Mouse (Mus musculus): ENCODE measurements around the gene Cdk13.

Cdk13 gene

DNA sequence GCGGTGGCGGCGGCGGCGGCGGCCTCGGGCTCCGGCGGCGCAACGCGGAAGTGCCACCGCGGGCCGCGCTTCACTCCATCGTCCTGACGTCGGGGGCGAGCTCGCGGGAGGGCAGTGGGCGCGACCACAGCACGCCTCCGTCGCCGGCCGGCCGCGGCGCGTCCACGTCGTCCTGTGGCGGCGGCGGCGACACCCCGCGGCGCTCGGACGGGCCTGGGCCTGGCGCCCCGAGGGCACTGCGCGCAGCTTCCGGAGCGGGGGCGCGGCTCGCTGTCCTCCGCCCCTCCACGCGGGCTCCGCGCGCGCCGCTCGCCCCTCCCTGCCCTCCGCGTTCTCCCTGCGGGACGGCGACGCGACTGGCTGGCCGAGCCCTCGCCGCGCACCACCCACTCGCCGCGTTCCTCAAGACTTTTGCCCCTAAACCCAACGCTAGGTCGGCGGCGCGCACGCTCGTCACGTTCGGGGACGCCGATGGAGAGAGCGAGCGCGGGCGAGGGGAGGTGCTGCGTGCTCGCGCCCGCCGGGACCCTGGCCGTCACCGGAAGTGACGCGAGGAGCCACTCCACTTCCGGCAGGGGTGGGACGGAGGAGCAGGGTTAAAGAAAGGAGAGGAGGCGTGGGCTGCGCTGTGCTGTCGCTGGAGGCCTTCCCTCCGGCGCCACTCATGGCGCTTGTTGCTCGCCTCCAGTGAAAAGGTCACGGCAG is at the start of gene Cdk13:
Gene Cdk13, minus strand, starts transcription at position 189 of the 705 bp plus-strand sequence.
- DNase-seq, result peak; percentile 100

DNA sequence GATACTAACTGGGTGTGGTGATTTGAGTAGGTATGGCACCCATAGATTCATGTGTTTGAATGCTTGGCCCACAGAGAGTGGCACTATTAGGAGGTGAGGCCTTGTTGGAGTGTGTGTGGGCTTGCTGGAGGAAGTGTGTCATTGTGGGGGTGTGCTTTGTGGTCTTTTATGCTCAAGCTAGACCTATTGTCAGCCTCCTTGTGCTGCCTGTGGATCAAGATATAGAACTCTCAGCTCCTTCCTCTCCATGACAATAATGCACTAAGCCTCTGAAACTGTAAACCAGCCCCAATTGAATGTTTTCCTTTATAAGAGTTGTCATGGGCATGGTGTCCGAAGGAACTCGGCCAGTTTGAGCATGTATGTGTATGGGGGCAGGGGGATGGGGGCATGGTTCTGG is 38.4 kb upstream of the Cdk13 start:
- no peak for DNase-seq

DNA sequence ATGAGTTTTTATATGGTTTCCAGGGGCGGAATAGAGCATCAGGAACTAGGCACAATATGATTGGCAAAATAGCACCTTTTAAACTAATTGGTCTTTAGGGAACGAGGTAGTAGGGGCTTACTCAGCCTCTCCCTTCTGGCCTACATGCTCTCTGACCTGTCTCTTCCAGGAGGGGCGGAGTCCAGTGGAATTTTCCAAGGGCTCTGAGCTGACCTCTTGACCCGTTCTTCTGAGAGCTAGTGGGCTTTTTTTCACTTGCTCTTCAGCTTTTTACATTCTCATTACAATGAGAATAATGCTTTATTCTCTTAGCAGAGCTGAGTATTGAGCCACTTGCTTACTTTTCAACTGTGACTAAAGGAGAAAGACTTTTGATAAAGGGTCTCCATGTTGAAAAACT is 37.9 kb upstream of the Cdk13 start:
- DNase-seq, result no peak

DNA sequence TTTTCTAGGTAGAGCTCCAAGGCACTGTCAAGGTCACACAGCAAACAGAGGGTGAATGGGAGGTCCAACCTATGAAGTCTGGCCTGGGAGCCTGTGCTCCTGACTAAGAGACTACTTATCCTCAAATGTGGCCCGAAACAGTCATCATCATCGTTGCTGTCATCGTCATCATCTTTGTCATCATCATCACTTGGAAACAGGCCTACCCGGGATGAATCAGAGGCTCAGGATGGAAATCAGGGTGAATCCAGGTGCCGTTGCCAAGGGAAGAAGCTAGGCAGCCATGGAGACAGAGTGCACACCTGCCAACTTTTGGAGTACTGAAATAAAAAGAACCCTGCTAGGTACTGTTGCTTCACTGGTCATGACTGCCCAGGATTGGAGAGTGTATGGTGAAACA is 34.2 kb upstream of the Cdk13 start:
- DNase-seq, result no peak

DNA sequence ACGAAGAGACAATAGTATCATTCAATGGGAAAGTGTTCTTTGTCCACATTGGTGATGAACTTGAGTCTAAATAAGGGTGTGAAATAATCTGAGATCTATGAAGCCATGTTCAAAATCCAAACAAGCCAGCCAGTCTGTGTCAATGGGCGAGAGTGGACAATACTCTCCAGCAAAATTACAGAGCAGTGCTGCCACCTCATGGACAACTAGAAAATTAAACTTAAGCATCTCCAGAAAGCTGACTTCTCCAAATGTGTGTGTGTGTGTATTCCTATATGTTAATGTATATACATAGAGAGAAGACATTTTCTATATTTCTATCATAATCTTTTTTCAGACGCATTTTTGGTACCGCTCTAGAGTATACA is 33.6 kb upstream of the Cdk13 start:
- DNase-seq, result peak; percentile 72

DNA sequence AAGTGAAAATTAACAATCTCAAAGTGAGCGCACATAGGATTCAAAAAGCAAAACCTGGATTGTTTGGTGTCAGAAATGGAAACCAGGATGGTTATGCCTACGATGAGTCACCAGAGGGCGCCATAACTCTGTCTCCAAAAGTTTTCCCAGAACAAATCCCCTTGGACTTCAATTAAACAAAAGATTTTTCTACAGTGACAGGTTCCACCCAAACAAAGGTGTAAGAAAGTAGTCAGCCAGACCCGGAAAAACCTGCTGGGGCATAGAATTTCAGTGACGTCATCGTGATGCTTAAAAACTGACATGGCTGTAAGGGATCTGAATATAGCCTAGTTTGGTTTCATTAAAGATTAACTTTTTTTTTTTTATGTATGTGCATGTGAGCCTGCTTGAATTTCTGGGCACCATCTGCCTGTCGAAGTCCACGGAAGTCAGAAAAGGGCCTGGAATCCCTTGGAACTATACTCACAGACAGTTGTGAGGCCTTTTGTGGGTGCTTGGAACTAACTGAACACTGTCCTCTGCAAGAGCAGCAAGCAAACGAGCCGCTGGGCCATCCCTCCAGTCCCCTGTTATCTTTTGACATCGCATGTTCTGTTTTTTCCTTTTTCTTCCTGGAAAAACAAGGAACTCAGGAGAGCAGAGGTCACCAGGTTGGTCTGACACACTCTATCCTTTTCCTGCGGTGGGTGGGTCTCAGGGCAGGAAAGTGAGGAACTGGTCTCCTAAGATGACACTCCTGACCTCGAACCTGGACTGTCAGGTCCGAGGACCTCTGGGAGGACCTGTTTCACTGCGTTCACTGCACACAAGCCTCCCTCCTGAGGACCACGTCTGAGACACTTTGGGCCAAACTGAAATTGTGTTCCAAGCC is 33.0 kb upstream of the Cdk13 start:
- DNase-seq, result peak; percentile 39

DNA sequence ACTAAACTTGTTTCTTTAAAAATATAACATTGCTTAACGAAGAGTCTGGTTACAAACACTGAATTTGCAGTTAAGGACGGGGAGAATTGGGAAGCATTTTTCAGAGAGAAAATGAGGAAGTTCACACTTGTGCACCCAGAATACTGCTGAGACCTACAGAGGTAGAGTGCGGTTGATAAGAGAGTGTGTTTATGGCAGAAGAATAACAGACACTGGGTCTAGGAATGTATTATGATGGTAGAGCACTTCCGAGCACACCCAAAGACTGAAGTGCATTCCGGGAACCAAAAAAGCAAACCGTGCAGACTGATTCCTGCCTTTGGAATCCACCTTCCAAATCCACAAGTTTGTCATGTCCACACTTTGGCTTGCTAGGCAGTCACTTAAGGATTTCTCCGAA is 31.9 kb upstream of the Cdk13 start:
- DNase-seq, result no peak

DNA sequence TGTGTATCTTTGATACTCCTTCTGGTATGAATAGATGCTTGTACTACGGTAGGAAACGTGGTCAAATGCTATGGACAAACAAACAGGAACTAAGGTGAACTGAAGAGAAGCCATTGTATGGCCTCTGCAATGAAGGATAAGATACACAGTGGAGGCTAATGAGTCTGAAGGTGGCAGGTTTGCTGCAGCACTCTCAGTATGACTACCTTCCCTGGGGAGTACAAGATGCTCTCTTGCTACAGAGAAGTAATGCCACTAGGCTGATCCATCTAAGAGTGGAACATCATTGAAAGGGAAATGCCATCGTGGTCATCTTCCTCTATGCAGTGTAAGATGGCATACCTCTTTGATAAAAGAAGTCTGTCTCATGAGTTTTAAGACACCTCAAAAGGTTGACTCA is 28.0 kb upstream of the Cdk13 start:
- no peak for DNase-seq

DNA sequence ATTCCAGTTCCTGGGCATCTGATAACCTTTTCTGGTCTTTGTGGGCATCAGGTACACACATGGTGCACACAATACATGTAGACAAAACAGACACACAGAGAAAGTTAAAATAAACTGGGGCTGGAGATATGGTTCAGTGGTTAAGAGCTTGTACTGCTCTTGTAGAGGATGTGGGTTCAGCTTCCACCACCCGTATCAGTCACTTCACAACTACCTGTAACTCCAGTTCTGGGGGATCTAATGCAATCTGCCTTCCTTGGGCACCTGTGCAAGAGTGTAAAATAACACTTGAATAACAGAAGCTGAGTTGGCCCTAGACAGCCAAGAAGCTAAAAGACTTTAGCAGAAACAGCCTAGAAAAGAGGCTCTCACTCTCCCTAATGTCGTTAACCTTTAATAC is 12.3 kb upstream of the Cdk13 start:
- no peak for DNase-seq

DNA sequence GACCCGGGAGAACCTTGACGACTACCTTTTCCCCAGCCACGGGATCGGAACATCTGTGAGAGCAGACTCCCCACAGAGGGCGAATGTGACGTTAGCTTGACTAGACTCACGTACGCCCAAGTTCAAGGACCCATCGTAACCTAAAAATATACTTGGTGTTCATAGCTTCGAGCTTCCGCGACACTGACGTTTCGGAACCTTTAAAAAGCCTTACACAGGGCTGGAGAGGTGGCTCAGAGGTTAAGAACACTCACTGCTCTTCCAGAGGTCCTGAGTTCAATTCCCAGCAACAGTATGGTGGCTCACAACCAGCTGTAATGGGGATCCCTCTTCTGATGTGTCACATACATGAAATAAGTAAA is 698 bp upstream of the Cdk13 start:
- no peak for DNase-seq

DNA sequence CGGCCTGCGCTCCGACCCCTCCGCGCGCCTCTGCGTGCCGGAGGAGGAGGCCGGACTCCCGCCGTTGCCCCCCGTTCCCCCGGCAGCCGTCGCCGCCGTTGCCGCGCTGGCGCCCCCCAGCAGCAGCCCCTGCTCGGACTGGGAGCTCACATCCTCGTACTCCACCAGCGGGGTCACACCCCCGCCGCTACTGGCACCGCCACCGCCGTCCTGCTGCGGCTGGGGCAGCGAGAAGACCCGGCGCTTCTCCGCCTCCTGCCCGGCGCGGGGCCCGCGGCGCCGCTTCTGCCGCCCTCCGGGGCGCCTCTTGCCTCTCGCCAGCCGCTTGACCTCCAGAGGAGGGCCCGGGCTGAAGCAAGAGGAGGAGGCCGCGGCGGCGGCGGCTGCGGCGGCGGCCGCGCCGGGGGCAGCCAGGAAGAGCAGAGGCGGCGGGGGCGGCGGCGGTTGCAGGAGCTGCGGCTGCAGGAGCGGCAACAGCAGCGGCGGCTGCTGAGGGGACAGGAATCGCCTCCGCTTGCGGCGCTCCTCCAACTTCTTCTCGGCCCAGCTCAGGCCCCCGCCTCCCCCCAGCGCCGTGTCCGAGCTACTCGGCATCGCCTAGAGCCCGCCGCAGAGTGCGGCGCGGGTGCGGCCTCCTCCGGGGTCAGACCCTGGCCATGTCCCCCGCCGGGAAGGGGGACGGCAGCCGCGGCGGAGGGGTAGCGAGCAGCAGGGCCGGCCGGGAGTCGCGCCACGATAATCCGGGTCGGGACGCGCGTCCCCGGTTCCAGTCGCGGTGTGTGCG is 647 bp downstream of the Cdk13 start:
- peak; percentile 55 for DNase-seq

DNA sequence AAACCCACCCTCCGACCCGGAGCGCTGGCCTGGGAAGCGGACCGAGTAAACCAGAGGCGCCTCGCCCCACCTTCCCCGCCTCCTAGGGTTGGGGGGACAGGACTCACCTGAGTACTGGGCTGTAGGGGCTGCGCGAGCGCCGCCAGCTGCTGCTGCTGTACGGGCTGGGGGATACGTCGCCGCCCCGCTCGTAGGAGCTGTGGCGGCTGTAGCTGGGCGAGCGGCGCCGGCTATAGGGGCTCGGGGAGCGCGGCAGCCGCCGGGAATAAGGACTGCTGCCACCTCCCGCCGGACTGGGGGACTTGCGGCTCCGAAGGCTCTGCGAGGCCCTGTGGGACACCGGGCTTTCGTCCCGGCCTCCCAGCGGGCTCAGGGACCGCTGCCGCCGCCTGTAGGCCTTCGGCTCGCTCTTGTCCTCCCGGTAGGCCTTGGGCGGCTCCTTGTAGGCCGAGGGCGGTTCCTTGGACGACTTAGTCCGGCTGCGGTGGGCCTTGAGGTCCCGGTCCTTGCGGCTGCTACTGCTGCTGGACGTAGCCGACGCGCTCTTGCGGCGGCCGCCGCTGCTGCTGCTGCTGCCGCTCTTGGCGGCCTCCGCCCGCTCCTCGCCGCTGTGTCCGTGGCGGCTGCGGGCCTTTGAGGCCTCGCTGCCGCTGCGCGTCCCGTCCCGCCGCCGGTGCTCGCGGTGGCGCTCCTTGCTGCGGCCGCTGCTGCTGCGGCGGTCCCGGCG is 1.4 kb downstream of the Cdk13 start:
- peak; percentile 81 for DNase-seq

DNA sequence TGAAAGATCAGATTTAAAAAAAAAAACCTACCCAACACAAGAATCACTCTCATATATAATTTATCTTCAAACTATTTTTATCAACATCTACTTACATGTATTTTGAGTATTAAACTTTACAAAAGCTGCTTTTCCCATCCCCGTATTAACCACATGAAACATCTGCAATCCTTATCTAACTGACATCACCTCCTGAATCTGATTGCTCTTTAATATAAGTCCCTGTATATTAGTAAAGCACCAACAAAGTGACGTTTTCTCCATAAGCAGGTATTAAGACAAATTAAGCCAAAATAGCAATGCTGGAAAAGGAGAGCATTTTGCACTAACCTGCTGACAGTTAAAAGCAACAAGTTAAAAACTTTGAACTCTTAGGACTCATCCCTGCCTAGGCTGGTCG is 2.0 kb downstream of the Cdk13 start:
- DNase-seq, result no peak

DNA sequence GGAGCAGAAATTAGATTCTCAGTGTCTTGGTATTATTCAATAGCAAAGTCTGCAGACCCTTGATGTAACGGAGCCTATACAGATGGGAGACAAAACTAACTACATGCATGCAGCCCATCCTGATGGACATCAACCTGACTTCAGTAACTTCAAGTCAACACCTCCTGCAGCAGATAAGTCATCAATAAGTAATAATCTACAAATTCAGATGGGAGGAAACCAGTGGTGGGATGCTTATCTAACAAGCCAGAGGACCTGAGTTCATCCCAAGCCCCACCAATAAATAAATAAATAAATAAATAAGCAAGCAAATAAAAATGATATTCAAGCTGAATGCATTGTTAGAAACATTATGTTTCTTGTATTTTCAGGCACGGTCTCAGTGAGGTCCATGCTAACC is 5.2 kb downstream of the Cdk13 start:
- DNase-seq, result no peak

DNA sequence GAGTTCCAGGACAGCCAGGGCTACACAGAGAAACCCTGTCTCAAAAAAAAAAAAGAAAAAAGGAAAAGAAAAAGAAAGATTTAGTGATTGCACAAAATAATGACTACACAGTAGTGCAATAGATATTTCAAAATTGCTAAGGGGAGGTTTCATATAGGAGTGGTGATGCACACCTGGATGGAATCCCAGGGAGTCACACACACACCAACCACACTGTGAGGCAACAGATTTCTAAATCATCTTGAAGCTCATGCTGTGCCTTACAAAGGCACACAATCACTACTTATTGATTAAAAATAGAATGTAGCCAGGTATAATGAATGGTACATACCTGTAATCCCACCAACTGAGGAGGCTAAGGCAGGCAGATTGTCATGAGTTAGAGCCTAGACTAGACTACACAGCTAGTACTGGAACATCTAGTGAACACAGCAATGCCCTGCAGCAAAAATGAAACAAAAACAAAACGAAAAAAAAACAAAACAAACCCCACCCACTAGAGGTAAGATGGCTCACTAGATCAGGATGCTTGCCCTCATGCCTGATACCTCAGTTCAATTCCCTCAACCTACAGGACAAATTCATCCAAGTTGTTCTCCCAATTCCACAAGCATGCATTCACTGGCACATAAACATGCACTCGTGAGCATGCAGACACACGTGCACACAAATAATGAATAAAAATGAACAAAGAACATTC is 9.0 kb downstream of the Cdk13 start:
- no peak for DNase-seq

DNA sequence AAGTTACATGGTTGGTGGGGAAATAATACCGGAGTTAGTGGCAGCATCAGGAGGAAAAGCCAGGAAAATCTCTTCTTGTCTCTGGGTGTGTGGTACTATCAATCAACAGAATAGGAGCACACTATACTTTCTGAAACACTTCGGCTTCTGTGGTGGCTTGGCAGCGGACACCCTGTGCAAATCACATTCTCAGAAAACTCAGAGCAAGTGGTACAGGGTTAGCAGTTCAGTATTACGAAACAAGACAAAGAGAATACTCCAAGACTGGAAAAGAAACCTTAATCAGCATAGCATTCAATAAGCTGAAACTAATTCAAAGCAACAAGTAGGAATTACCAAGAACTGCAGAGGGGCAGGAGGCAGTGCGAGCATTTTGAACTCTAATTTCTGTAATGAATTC is 21.3 kb downstream of the Cdk13 start:
- DNase-seq, result no peak

DNA sequence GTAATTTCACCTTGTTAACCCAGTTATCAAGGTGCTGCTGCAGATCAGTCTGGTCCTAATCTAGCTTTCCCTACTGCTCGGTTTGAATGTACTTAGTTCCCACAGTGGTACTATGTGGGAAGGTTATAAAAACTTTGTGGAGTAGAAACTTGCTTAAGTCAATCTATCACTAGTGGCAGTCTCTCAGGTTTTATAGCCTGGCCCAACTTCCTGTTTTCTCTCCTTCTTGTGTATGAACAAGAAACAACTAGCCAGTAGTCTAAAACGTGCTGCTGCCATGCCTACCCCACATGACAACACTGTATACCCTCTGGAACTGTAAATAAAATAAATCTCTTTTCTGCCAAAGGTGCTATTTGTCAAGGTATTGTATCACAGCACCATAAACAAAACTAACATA is 25.0 kb downstream of the Cdk13 start:
- no peak for DNase-seq

DNA sequence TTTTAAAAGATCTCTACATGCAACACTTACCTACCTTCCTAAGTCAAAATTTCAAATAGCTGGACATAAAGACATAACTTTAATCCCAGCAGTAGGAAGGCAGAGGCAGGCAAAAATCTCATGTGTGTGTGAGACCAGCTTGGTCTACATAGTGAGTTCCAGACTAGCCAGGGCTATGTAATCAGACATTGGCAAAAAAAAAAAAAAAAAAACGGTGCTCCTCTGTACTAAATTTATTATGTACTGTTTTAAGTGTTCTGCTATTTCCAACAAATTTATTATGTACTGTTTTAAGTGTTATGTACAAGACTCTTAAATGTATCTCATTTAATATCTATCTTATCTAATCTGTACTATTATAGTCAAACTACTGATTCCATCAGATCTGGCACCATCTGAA is 28.6 kb downstream of the Cdk13 start:
- DNase-seq, result no peak

DNA sequence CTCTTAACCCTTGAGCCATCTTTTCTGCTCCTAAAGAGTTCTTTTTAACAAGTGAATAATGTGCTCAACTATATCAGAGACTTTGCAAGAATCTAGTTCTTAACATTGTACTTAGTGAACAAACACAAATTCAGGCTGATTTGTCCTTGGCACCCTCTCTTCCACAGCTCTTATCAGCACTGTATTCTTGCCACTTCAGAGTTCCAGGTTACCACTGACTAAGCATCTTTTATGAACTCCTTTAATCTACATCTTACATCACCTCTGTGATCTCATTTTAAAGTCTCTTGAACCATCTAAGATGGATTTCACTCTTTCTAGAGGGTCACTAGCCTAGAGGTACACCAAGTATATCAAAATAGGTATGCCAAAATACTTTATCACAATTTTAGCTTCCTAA is 29.5 kb downstream of the Cdk13 start:
- DNase-seq, result no peak

DNA sequence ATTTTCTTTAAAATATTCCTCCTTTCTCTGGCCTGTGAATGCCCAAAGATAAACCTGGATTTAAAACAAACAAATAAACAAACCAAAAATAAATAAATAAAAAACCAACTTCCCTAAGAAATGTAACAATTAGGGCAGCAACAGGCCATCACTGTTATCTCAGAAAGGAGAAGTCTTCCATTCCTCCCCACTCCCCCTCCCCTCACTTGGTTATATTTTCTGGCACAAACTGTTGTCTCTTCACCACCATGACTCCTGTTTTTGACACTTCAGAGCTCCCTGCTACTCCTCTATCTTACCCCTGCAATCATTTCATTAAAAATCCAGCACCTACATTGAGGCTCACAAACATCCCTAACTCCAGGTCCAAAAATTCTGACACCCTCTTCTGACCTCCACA is 31.8 kb downstream of the Cdk13 start:
- no peak for DNase-seq

DNA sequence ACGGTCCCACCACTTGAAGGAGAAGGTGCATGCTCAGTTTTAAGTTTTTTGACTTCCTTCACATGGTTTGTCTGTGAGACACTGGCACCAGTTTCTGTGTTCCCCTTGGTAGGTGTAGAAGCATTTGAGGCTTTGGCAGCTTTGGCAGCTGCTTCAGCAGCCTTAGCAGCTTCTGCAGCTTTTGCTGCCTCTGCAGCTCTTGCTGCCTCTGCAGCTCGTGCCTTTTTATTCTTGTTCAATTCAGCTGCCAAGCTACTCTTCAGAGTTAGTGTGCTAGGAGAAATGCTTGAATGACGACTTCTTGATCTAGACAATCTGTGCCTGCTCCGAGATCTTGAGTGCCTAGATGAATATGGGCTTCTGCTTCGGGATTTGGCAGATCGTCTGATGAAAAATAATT is 32.3 kb downstream of the Cdk13 start:
- no peak for DNase-seq

DNA sequence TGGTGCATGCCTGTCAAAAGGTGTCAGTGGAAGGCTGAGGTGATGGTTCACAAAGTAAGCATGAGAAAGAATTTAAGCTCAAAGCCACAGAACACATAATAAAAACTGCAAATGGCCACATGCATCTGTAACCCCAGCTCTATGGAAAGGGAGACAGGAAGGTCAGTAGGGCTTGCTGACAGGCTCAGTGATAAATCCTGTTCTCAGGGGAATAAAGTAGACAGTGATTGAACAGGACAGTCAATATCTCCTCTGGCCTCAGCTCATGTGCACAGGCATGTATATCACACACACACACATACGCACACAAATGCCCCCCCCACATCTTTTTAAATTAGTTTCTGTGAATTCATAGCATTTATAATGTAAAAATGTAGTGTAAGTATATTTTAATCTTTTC is 42.5 kb downstream of the Cdk13 start:
- no peak for DNase-seq

DNA sequence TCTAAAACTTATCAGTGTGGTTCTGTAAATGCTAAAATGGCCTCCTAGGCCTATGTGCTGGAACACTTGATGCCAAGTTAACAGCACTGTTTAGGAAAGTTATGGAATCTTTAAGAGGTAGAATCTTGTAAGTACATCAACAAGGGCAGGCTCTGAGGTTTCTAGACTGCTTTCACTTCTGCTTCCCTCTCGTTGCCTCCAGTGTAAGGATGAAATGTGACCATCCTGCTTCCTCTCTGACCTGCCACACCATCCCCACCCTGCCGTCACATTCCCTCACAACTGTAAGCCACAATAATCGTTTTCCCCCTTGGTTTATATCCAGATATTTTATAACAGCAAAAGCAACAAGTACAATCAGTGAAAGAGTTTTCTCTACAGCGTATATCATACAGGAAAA is 49.9 kb downstream of the Cdk13 start:
- no peak for DNase-seq
